Mouse (Mus musculus): ENCODE results near the gene Sox13. TPM values are rescaled to one million over a fixed set of nuclear protein-coding genes. Genes with fewer than 3 reads are reported as not detected.
A peak's percentile ranks its signal among the peaks of the same experiment; 100 is the strongest.

The Sox13 gene
- polyA plus RNA-seq, 1 experiment from 2014 or later = 9.4 TPM

DNA sequence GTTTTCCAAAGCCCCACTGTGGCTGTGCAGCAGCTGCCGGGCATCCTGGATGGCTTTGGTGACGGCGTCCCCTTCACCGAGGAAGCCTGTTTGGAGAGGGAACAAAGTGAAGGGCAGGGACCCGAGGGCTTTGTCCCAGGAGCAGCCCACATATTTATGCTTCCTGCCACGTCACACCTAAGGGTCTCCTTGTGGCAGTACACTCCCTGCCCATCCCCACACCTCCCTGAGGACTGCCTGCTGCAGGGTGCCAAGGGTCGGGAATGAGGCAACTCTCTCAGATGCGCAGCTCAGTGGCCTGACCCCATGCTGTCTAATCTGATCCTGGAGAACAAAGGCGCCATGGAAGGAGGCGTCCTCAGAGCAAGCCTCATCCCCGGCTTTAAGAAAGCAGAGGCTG, 38.0 kb downstream of the Sox13 start:
- Histone ChIP-seq H3K9me3 (ENCODE audit: low read depth, low read length) (no peaks in the 10 kb centered on the region), H3K4me3 (ENCODE audit: low read depth, low read length) (no peak overlapping the region), H3K27me3 (ENCODE audit: insufficient read depth, low read length) (no peaks in the 10 kb centered on the region), H3K9ac (no peak overlapping the region), H3K4me2 (no peak overlapping the region), H3K4me1 (ENCODE audit: insufficient read depth) (no peaks in the 10 kb centered on the region), H3K27ac (ENCODE audit: low read depth) (no peak overlapping the region), H3K36me3 (ENCODE audit: insufficient read depth) (peaks cover 27% of the 10 kb centered on the region)
- WGBS = 61% methylated on average over 11 of the region's 11 CpGs
- DNase-seq (no peak), ATAC-seq (ENCODE audit: insufficient read depth) (no peak)
- TF ChIP-seq CTCF (IDR thresholded peaks at IDR 0.05; ENCODE audit: low read depth) = no peak

DNA sequence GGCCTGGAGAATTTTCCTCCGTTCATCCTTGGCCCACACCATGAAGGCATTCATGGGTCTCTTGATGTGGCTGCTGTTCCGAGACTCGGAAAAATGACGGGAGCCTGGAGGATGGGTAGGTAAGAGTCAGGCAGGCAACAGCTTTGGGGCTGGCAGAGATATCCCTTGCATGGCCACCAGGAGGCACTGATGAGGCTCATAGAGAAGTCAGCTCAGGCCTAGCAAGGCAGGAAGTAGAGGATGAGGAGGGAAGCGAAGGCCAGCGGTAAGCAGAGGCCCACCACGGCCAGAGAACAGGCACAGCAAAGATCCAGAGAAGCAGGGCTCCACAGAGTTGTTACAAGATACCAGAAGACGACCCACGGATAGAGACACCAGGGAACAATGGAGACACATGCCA, 38.7 kb downstream of the Sox13 start:
- Histone ChIP-seq H3K4me2 (no peak overlapping the region), H3K4me1 (ENCODE audit: insufficient read depth) (no peaks in the 10 kb centered on the region), H3K9ac (no peak overlapping the region), H3K27me3 (ENCODE audit: insufficient read depth, low read length) (no peaks in the 10 kb centered on the region), H3K27ac (ENCODE audit: low read depth) (no peak overlapping the region), H3K36me3 (ENCODE audit: insufficient read depth) (peaks cover 25% of the 10 kb centered on the region), H3K4me3 (ENCODE audit: low read depth, low read length) (no peak overlapping the region), H3K9me3 (ENCODE audit: low read depth, low read length) (no peaks in the 10 kb centered on the region)
- TF ChIP-seq CTCF (IDR thresholded peaks at IDR 0.05; ENCODE audit: low read depth) = peak; percentile 94
- ATAC-seq (ENCODE audit: insufficient read depth) = peak; percentile 3; the same call in 1 of the 2 replicates
- peak; percentile 84 for DNase-seq
- 39% methylated on average over 9 of the region's 9 CpGs for WGBS

DNA sequence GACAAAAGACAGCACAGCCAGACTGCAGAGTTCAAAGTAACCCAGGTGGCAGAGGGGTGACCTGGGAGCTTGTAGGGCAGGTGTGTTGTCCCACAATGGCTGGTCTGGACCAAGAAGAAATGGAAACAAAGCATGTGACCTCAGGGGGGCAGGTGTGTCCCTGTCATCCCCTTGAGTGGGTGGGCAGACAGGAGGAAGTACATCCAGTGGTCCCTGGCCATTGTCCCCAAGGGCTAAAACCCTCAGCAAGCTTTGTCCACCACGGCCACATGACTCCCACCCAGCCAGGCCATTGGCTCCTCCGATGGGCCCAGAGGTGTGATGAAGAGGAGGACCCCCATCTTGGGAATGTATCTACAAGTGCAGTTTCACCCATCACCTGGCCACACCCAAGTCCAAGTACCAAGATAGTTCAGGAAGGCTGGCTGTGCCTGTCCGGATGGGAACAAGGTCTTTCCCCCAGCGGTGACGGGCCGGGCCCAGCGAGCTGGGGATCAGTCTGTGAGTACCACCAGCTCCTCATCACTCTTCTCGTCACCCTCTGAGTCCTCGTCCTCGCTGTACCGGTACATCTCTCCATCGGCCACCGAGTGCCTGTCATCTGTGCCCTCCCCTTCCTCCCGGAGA, 40.9 kb downstream of the Sox13 start:
- 88% methylated on average over 14 of the region's 14 CpGs for WGBS
- Histone ChIP-seq H3K27ac (ENCODE audit: low read depth) (no peak overlapping the region), H3K9ac (no peak overlapping the region), H3K4me1 (ENCODE audit: insufficient read depth) (no peaks in the 10 kb centered on the region), H3K4me2 (no peak overlapping the region), H3K4me3 (ENCODE audit: low read depth, low read length) (no peak overlapping the region), H3K36me3 (ENCODE audit: insufficient read depth) (peaks cover 18% of the 10 kb centered on the region; the same call in 1 of the 2 replicates), H3K9me3 (ENCODE audit: low read depth, low read length) (no peaks in the 10 kb centered on the region), H3K27me3 (ENCODE audit: insufficient read depth, low read length) (no peaks in the 10 kb centered on the region)
- no peak for TF ChIP-seq CTCF (IDR thresholded peaks at IDR 0.05; ENCODE audit: low read depth)
- ATAC-seq (ENCODE audit: insufficient read depth) = no peak
- DNase-seq = no peak

DNA sequence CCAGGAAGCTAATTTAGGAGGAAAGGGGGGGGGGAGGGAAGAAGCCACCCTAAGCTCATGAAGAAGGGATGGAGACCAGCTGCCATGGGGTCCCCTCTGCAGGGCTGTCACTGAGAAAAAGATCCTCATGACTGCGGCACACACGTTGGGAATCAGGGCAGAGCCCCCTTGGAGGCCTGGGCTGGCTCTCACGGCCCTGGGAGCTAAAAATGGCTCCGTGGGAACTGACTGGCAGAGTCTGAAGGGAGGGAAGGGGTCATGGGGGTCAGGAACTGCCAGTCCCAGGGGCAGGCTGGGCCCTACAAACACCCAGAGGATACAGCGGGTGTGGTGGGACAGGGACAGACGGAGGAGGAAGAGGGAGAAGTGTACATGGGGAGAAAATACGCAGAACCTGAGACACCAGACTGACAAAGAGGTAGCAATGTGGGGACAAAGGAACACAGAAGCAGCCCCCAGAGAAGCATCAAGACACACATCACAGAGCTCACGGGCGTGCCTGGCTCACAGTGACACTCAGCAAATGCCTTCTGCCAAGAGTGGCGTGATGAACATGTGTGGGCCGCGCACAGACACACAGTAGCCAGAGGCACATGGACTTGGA, 41.5 kb downstream of the Sox13 start:
- 63% methylated on average over 12 of the region's 12 CpGs for WGBS
- no peak overlapping the region for H3K4me3 ChIP-seq (ENCODE audit: low read depth, low read length)
- no peak overlapping the region for H3K9ac ChIP-seq
- H3K27me3 ChIP-seq (ENCODE audit: insufficient read depth, low read length) = no peaks in the 10 kb centered on the region
- DNase-seq (no peak), ATAC-seq (ENCODE audit: insufficient read depth) (no peak)
- no peaks in the 10 kb centered on the region for H3K9me3 ChIP-seq (ENCODE audit: low read depth, low read length)
- peaks cover 18% of the 10 kb centered on the region; the same call in 1 of the 2 replicates for H3K36me3 ChIP-seq (ENCODE audit: insufficient read depth)
- H3K4me1 ChIP-seq (ENCODE audit: insufficient read depth) = no peaks in the 10 kb centered on the region
- no peak overlapping the region for H3K27ac ChIP-seq (ENCODE audit: low read depth)
- H3K4me2 ChIP-seq = no peak overlapping the region
- TF ChIP-seq CTCF (IDR thresholded peaks at IDR 0.05; ENCODE audit: low read depth) = no peak

DNA sequence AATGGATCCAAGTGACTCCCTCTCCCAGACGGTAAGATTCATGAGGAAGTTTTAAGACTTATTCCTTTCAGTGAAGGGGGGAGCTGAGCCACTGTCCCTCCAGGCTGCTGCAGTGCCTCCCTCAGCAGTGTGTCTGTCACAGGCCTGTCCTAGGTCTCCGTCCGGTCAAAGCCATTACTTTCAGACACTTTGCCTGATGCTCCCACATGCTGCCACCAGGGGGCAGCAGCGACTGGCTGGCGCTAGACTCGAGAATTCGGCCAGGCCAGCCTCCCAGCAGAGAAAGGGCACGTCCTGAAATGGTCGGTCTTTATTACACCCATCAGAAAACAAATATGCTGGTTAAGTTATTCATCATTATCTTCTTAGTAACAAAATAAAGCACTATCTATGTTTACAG, 42.2 kb downstream of the Sox13 start:
- H3K27me3 ChIP-seq (ENCODE audit: insufficient read depth, low read length) = no peaks in the 10 kb centered on the region
- no peak overlapping the region for H3K9ac ChIP-seq
- no peak overlapping the region for H3K4me3 ChIP-seq (ENCODE audit: low read depth, low read length)
- 6% methylated on average over 9 of the region's 9 CpGs for WGBS
- no peak overlapping the region for H3K4me2 ChIP-seq
- H3K4me1 ChIP-seq (ENCODE audit: insufficient read depth) = no peaks in the 10 kb centered on the region
- H3K9me3 ChIP-seq (ENCODE audit: low read depth, low read length) = no peaks in the 10 kb centered on the region
- H3K27ac ChIP-seq (ENCODE audit: low read depth) = no peak overlapping the region
- peaks cover 18% of the 10 kb centered on the region; the same call in 1 of the 2 replicates for H3K36me3 ChIP-seq (ENCODE audit: insufficient read depth)
- TF ChIP-seq CTCF (IDR thresholded peaks at IDR 0.05; ENCODE audit: low read depth) = peak; percentile 99
- DNase-seq (peak; percentile 95), ATAC-seq (ENCODE audit: insufficient read depth) (peak; percentile 26)

DNA sequence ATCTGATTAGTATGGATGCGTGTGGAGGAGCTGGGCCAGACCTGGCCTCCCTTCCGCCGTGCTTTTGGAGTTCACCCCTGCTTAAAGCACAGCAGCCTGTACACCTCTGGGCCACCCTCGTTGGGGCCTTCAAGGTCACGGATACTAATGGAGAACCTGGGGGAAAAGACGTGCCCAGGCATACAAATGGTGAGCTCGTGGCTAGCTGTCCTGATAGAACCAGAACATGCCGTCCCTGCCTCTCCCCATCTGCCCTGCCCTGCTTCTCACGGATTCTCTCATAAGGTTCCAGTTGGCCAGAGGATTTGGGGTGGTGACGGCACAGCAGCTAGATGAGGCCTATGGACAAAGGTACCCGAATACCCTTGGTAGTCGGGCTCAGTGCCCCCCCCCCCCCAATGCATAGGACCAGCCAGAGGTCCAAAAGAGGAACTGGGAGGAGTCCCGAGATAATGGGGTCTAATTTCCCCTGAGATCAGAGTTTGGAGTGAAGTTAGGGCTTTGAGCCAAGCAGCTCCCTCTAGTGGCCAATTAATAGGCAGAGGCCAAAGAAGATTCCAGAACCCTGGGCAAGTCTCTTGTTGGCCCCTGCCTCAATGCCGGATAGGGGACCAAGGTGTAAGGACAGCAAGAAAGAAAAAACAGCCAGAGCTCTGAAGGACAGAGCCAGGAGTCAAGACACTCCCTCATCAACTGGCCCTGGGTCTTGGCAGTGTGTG, 43.7 kb downstream of the Sox13 start:
- DNase-seq (peak; percentile 81), ATAC-seq (ENCODE audit: insufficient read depth) (no peak; the same call in 1 of the 2 replicates)
- Histone ChIP-seq H3K4me1 (ENCODE audit: insufficient read depth) (no peaks in the 10 kb centered on the region), H3K9me3 (ENCODE audit: low read depth, low read length) (no peaks in the 10 kb centered on the region), H3K4me2 (no peak overlapping the region), H3K27me3 (ENCODE audit: insufficient read depth, low read length) (no peaks in the 10 kb centered on the region), H3K4me3 (ENCODE audit: low read depth, low read length) (no peak overlapping the region), H3K9ac (no peak overlapping the region), H3K27ac (ENCODE audit: low read depth) (no peak overlapping the region), H3K36me3 (ENCODE audit: insufficient read depth) (peaks cover 11% of the 10 kb centered on the region; the same call in 1 of the 2 replicates)
- WGBS = 64% methylated on average over 14 of the region's 14 CpGs
- TF ChIP-seq CTCF (IDR thresholded peaks at IDR 0.05; ENCODE audit: low read depth) = peak; percentile 76

DNA sequence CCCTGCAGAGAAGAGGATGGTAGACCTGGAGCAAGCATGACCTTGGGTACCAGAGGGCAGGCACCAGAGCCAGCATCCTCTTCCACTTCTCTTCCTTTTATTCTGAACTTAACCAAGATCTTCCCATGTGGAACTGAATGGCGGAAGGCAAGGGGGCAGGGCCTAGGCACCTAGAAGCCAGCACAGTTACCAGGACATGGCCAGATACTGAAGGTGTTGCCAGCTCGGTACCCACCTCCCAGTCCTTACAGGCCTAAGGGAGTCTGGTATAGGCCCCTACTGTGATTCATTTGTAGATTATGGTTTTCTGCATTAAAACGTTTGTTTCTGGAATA, 44.2 kb downstream of the Sox13 start:
- Histone ChIP-seq H3K27ac (ENCODE audit: low read depth) (no peak overlapping the region), H3K27me3 (ENCODE audit: insufficient read depth, low read length) (no peaks in the 10 kb centered on the region), H3K4me3 (ENCODE audit: low read depth, low read length) (no peak overlapping the region), H3K4me1 (ENCODE audit: insufficient read depth) (no peaks in the 10 kb centered on the region), H3K4me2 (no peak overlapping the region), H3K9ac (no peak overlapping the region), H3K9me3 (ENCODE audit: low read depth, low read length) (no peaks in the 10 kb centered on the region), H3K36me3 (ENCODE audit: insufficient read depth) (peaks cover 8% of the 10 kb centered on the region; the same call in 1 of the 2 replicates)
- 82% methylated on average over 3 of the region's 3 CpGs for WGBS
- TF ChIP-seq CTCF (IDR thresholded peaks at IDR 0.05; ENCODE audit: low read depth) = no peak
- no peak for DNase-seq
- no peak for ATAC-seq (ENCODE audit: insufficient read depth)
